Mouse (Mus musculus) embryonic facial prominence, embryonic 14.5 days (tissue): Measurements from ENCODE around the gene Tnfrsf17. TPM values are rescaled to one million over a fixed set of nuclear protein-coding genes. Genes with fewer than 3 reads are reported as not detected.

Experiments
- ATAC-seq: fragments of 200-750 bp; cut with Nextera tagmentation; 2 replicates; pipeline ENCODE4 v1.8.0; 2017; ENCODE audit warnings: low read depth, moderate number of reproducible peaks, moderate TSS enrichment
- DNase-seq: peaks from one replicate; pipeline ENCODE4 v3.0.0-alpha.2; 2015; ENCODE audit warnings: low spot score
- H3K27ac ChIP-seq: fragments of 300-500 bp; sonication (generic); replicated peaks from 2 replicates; pipeline ENCODE4 v1.5.1; 2014; ENCODE audit warnings: low read depth, mild to moderate bottlenecking, low read length, moderate library complexity
- H3K27me3 ChIP-seq: fragments of 300-500 bp; sonication (generic); replicated peaks from 2 replicates; pipeline ENCODE4 v1.6.1; 2014; ENCODE audit warnings: low read length; ENCODE audit not compliant: control insufficient read depth, insufficient read depth
- H3K36me3 ChIP-seq: fragments of 300-500 bp; sonication (generic); 2 replicates; pipeline ENCODE4 v1.6.1; 2014; ENCODE audit warnings: low read length, mixed read lengths; ENCODE audit not compliant: control insufficient read depth, insufficient read depth
- H3K4me1 ChIP-seq: fragments of 300-500 bp; sonication (generic); 2 replicates; pipeline ENCODE4 v1.6.1; 2014; ENCODE audit warnings: antibody characterized with exemption, low read length; ENCODE audit not compliant: control insufficient read depth, insufficient read depth
- H3K4me2 ChIP-seq: fragments of 300-500 bp; sonication (generic); 2 replicates; pipeline ENCODE4 v1.6.1; 2014; ENCODE audit warnings: low read depth, mild to moderate bottlenecking, low read length, moderate library complexity, mixed read lengths
- H3K4me3 ChIP-seq: fragments of 300-500 bp; sonication (generic); 2 replicates; pipeline ENCODE4 v1.5.1; 2014; ENCODE audit warnings: low read depth, mild to moderate bottlenecking, low read length
- H3K9ac ChIP-seq: fragments of 300-500 bp; sonication (generic); 2 replicates; pipeline ENCODE4 v1.6.1; 2014; ENCODE audit warnings: low read depth, mild to moderate bottlenecking, low read length, moderate library complexity, mixed read lengths
- H3K9me3 ChIP-seq: fragments of 300-500 bp; sonication (generic); 2 replicates; pipeline ENCODE4 v1.6.1; 2016; ENCODE audit warnings: low read length; ENCODE audit not compliant: control insufficient read depth
- WGBS: fragments of 180-500 bp; shearing (Covaris S2); extraction: QIAGEN DNeasy Blood & Tissue Kit; methylation state at CpG from one replicate; pipeline ENCODE4 v1.1.7; 2014; 5-methylcytosine and 5-hydroxymethylcytosine counted together
- polyA plus RNA-seq: library from polyadenylated mRNA; unstranded; fragments of >200 nt; fragmentation: Nextera tagmentation; extraction: Ambion mirVana; gene quantifications from 2 replicates; pipeline ENCODE4 v1.2.1, GENCODE M21; 2014

Tnfrsf17 gene
- polyA plus RNA-seq, 1 experiment from 2014 or later, result not detected

DNA sequence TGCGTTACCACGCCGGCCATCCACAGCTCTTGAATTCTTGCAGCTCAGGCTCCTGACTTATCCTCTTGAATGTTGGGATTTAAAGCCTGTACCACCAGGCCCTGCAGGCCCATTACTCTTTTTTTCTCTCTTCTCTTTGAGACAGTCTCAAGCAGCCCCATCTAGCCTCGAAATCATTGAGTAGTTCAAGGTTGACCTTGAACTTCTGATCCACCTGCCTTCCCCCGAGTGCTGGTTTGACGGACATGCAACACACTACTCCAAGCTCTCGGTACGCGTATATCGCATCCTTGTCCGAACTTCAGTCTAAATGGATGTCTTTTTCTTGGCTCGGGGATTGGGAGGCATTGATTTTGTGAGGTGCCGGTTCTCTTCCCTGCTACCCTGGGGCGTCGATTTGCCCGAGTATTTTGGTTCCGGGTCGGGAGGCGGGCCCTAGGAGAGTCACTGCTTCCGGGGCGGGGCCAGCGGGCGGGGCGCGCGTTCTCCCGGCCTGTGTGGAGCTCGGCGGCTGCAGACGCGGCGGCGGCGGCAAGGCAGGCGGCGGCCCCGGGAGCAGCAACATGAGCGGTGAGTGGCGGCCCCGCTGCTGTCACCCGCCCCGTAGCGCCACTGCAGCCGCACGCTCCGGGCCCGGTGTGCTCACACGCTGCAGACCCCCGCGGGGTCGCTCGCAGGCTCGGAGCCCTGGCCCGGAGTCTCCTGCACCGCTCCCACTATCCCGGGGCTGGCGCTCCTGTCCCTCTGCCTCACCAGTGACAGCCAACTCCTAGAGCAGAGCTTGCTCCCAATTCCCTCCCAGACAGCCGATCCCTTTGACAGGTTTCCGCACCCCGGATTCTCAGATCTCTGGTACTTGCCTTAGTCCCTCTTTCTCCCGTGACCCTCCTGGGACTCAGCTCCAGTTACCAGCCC, 9.1 kb downstream of the Tnfrsf17 start, which contains the start of gene Snx29:
TSS of gene Snx29 (plus strand) at position 500 of the 915 bp plus-strand sequence.
- peak; percentile 94 for DNase-seq
- no peaks in the 10 kb centered on the region for H3K27me3 ChIP-seq
- H3K4me2 ChIP-seq, result peak within 1 kb of the TSS; percentile 95
- peak; percentile 99 for ATAC-seq
- H3K4me1 ChIP-seq, result peaks cover 9% of the 10 kb centered on the region
- H3K9ac ChIP-seq, result peak within 1 kb of the TSS; percentile 84
- no peaks in the 10 kb centered on the region for H3K36me3 ChIP-seq
- H3K9me3 ChIP-seq, result no peaks in the 10 kb centered on the region
- 10% methylated on average over 24 of the region's 61 CpGs for WGBS
- H3K4me3 ChIP-seq, result peak within 1 kb of the TSS; percentile 80
- H3K27ac ChIP-seq, result peak within 1 kb of the TSS; percentile 79

DNA sequence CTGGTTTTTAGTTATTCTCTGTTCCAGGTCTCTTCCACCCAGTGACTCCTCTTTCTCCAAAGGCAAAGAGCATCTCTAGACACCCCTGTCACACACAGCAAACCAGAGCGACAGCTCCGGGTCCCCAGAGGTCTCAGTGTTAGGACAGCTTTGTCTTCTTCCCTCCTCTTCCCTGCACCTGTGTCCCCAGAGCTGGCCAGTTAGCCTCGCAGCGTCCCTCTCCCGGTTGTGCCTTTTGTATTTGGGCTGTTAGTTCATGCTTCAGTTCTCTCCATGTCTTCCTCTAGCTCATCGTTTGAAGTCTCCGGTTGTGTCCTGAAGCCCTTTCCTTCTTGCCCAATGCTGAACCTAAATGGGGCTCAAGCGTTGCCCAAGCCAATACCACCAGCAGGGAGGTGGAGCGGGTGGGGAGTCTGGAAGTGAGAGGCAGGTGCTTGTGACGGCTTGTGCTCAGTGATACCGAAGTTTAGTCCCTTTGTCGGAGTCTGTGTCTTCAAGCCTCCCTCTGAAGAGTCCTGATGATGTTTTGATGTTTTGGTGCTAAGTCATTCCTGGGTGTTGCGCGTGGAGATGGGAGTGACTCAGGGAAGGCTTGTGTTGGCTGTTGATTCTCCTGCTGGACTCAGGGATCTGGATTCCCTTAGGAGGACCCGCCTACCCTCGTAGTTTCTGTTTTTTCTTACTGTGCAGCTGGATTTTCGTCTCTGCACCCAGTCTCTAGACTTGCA, 9.9 kb downstream of the Tnfrsf17 start:
- peak overlapping the region; percentile 79 for H3K27ac ChIP-seq
- DNase-seq (peak; percentile 10), ATAC-seq (peak; percentile 16; the same call in 1 of the 2 replicates)
- no peaks in the 10 kb centered on the region for H3K27me3 ChIP-seq
- H3K9me3 ChIP-seq, result no peaks in the 10 kb centered on the region
- H3K36me3 ChIP-seq, result no peaks in the 10 kb centered on the region
- peaks cover 9% of the 10 kb centered on the region for H3K4me1 ChIP-seq
- WGBS, result 5% methylated on average over 17 of the region's 17 CpGs
- H3K4me3 ChIP-seq, result peak overlapping the region; percentile 80
- peak overlapping the region; percentile 84 for H3K9ac ChIP-seq
- H3K4me2 ChIP-seq, result peak overlapping the region; percentile 95

DNA sequence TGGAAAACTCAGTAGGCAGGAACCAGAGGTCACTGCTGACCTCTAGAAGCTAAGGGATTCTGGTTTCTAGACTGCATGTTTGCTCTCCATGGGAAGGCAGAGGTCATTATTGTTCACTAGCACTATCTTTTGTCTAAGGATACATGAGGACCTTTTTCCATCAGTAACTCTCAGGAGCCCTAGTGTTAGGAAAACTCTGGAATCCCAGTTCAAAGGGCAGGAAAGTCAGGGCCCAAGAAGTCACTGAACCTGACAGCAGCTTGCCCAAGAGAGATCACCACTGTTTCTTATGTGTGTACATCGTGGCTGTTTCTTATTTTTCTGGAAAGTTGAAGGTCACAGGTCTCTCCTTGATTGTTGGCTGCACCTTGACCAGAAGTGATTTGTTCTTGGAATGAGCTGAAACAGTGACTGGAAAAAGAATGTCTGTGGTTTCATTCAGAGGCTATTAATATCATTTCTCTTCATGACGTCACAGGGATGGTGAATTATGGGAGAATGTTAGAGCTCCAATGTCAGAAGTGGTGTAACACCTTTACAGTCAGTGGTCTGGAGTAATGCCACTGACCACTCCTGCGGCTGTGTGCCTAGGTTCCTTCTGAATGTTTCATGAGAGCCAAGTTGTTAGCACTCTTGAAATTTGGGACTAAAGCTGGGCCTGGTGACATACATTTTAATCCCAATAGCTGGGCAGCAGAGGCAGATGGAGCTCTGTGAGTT, 16.6 kb downstream of the Tnfrsf17 start:
- H3K36me3 ChIP-seq, result no peaks in the 10 kb centered on the region
- H3K27ac ChIP-seq, result no peak overlapping the region
- no peaks in the 10 kb centered on the region for H3K4me1 ChIP-seq
- no peak for DNase-seq
- H3K4me2 ChIP-seq, result no peak overlapping the region
- no peaks in the 10 kb centered on the region for H3K27me3 ChIP-seq
- no peak overlapping the region for H3K9ac ChIP-seq
- no peak for ATAC-seq
- H3K9me3 ChIP-seq, result no peaks in the 10 kb centered on the region
- H3K4me3 ChIP-seq, result no peak overlapping the region
- WGBS, result 77% methylated on average over 3 of the region's 3 CpGs

DNA sequence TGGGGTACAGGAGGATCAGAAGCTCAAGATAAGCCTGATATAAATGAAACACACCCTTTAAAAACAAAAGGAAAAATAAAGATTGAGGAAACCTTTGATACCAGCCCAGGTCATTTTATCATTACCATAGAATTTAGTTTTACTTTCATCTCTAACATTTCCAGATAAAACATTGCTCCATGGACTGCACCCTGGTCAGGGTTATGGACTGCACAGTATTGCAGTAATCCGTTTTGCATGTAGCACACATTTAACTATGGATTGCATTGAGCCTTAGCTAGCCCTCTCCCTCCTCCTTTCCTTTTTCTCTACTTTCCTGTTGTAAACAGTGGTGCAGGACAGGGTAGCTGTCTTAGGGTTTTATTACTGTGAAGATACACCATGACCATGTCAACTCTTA, 17.4 kb downstream of the Tnfrsf17 start:
- Histone ChIP-seq H3K9ac (no peak overlapping the region), H3K36me3 (no peaks in the 10 kb centered on the region), H3K4me2 (no peak overlapping the region), H3K4me3 (no peak overlapping the region), H3K4me1 (no peaks in the 10 kb centered on the region), H3K9me3 (no peaks in the 10 kb centered on the region), H3K27me3 (no peaks in the 10 kb centered on the region), H3K27ac (no peak overlapping the region)
- WGBS, result 90% methylated on average over 1 of the region's 1 CpGs
- ATAC-seq, result no peak
- DNase-seq, result no peak

DNA sequence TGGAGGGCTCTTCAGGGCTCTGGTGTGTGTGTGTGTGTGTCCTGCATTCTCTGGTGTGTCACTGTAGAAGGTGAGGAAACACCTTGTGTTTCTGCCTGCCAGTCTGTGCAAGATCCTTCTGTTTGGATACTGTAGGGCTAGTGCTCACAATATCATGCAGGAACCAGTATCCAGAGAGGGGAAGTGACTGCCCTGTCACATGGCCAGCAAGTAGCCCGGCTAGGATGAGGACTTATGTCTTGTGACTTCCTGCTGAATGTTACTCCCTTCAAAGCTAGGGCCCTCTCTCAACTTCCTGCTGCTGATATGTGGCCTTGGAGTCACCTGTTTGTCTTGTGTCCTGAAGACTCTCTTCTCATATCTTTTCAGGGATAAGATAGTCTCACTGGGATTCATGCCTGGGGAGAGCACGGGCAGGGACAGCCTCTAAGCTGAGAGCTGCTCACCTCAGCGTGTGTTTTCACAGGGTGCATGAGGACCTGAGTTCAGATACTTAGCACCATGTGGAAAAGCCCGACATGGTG, 29.7 kb downstream of the Tnfrsf17 start:
- Histone ChIP-seq H3K4me2 (no peak overlapping the region), H3K9ac (no peak overlapping the region), H3K36me3 (no peaks in the 10 kb centered on the region), H3K27ac (no peak overlapping the region), H3K4me1 (no peaks in the 10 kb centered on the region), H3K27me3 (no peaks in the 10 kb centered on the region), H3K4me3 (no peak overlapping the region), H3K9me3 (no peaks in the 10 kb centered on the region)
- DNase-seq (no peak), ATAC-seq (no peak)
- WGBS, result 73% methylated on average over 4 of the region's 4 CpGs

DNA sequence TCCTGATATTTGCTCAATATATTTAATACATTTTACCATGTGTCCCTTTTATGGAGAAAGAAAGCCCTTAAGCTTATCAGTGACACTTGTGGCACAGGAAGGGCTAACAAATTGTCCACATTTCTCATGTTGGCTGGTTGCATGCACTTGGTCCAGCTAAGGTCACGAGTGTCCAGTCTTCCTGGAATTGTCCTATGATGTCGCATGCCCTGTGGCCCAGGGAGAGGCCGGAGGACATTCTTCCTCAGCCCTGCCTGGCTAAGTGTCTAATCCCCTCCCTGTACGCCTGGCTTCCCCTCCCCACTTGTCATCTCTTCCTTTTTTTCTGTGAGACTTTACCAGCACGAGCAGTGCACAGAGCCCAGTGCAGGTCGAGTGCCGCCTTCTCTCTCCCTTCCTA, 38.3 kb downstream of the Tnfrsf17 start:
- 79% methylated on average over 7 of the region's 7 CpGs for WGBS
- H3K4me1 ChIP-seq, result no peaks in the 10 kb centered on the region
- ATAC-seq (no peak), DNase-seq (no peak)
- no peak overlapping the region for H3K4me2 ChIP-seq
- H3K36me3 ChIP-seq, result peaks cover 7% of the 10 kb centered on the region; the same call in 1 of the 2 replicates
- H3K27me3 ChIP-seq, result no peaks in the 10 kb centered on the region
- no peaks in the 10 kb centered on the region for H3K9me3 ChIP-seq
- no peak overlapping the region for H3K9ac ChIP-seq
- H3K4me3 ChIP-seq, result no peak overlapping the region
- no peak overlapping the region for H3K27ac ChIP-seq

DNA sequence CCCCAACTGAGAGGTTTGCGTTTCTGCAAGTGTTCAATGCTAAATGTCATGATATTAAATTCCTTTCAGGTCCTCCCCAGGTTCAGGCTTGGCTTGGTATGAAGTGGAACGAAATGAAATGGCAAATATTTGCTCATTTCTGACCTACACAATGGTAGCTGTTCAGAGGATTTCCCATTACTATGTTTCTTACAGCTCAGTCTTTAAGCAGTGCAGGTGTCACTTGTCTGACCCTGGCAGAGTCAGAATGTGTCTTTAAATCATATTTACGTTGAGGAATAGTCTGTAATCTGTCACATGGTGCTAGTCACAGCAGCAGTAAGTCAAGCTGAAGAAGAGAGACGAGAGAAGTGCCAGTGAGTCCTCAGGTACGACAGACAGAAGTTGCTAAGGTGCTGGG, 45.6 kb downstream of the Tnfrsf17 start:
- Histone ChIP-seq H3K27me3 (no peaks in the 10 kb centered on the region), H3K9me3 (no peaks in the 10 kb centered on the region), H3K36me3 (no peaks in the 10 kb centered on the region), H3K27ac (no peak overlapping the region), H3K9ac (no peak overlapping the region), H3K4me2 (no peak overlapping the region), H3K4me1 (no peaks in the 10 kb centered on the region), H3K4me3 (no peak overlapping the region)
- whole genome bisulfite sequencing, result 70% methylated on average over 5 of the region's 5 CpGs
- no peak for DNase-seq
- no peak for ATAC-seq

DNA sequence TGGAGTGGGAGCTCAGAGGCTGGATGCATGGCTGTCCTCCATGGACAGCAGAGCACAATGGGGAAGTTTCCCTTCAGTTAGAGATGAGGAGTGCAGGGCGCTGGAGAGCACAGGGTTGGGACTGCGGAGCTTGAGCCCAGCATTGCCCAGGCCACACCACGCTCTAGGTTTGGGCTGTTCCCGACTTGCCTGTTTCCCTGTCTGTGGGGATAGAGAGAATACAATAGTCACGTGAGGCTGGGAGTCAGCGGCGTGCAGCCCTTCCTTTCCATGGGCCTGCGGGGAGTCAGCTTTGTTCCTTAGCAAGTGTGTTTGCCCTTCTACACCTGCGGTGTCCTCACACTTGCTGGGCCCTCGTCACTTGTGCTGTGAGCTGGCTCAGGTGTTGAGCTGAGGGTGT, 46.3 kb downstream of the Tnfrsf17 start:
- WGBS, result 39% methylated on average over 10 of the region's 10 CpGs
- H3K27ac ChIP-seq, result no peak overlapping the region

More for the DNA sequence above, 46.3 kb downstream of the Tnfrsf17 start:
- no peaks in the 10 kb centered on the region for H3K36me3 ChIP-seq
- DNase-seq (no peak), ATAC-seq (no peak)
- no peak overlapping the region for H3K9ac ChIP-seq
- H3K4me2 ChIP-seq, result no peak overlapping the region
- no peaks in the 10 kb centered on the region for H3K4me1 ChIP-seq
- H3K9me3 ChIP-seq, result no peaks in the 10 kb centered on the region
- H3K27me3 ChIP-seq, result no peaks in the 10 kb centered on the region
- H3K4me3 ChIP-seq, result no peak overlapping the region
